Mouse (Mus musculus) ES-E14 (cell line): ENCODE data around the gene Tmem145.

ENCODE experiments used
- HCFC1 ChIP-seq: IDR thresholded peaks from 2 replicates; pipeline ENCODE4 v1.6.1; 2012; ENCODE audit warnings: low read length, inconsistent platforms, borderline replicate concordance; ENCODE audit not compliant: insufficient read depth
- ZC3H11A ChIP-seq: IDR thresholded peaks from 2 replicates; pipeline ENCODE4 v1.6.1; 2012; ENCODE audit warnings: low read depth, mild to moderate bottlenecking, inconsistent platforms, low read length, borderline replicate concordance

DNA sequence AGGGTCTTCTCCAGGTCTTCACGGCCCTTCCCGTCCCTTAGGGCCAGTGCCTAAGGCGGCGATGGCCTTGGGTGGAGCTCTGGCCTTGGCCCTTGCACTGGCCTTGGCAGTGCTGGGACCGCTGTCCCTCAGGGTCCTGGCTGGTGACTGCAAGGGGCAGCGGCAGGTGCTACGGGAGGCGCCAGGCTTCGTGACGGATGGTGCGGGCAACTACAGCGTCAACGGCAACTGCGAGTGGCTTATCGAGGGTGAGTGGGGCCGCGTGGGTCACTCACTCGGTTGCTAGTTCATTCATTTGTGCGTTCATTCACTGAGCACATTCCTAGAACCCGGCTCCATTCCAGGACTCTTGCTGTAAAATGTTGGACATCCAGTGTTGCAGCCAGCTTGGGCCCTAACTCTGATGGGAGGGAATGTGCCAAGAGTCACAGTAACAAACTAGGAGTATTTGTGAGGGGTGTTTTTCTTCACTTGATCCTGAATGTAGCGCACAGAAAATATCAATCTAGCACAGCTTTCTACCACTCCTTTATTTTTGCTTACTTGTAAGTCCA is 11.6 kb downstream of the Tmem145 start:
- no peak for TF ChIP-seq ZC3H11A
- no peak for TF ChIP-seq HCFC1
